Mouse (Mus musculus) retina, adult 2 months (tissue): ENCODE measurements around the gene Olfr729.

Experiments
- DNase-seq: peaks from one replicate; pipeline ENCODE4 v3.0.0-alpha.2; 2012; ENCODE audit warnings: low read depth, low spot score

Olfr729 gene

GRCm38 (mm10) chr14:50152810-50153209 lies at the start of gene Olfr729:
Gene Olfr729, minus strand, starts transcription at chr14:50152910.
- DNase-seq, result no peak

GRCm38 (mm10) chr14:50188098-50188497 lies 35.4 kb upstream of the Olfr729 start, which contains the start of gene Olfr730:
Gene Olfr730, minus strand, starts transcription at chr14:50188198.
- DNase-seq, result no peak

- DNase-seq, result no peak
Observed at GRCm38 (mm10) chr14:50142580-50142979, 10.1 kb downstream of the Olfr729 start, which contains the start of gene Olfr728. Gene Olfr728, minus strand, starts transcription at chr14:50142680.

- DNase-seq, result no peak
Observed at GRCm38 (mm10) chr14:50122886-50123285, 29.8 kb downstream of the Olfr729 start, which contains the start of gene Olfr727. Gene Olfr727, plus strand, starts transcription at chr14:50123186.
